Mouse (Mus musculus) intestine, embryonic 14.5 days (tissue): Measurements from ENCODE around the gene Atxn1. TPM values are rescaled to one million over a fixed set of nuclear protein-coding genes. Genes with fewer than 3 reads are reported as not detected.
A peak's percentile ranks its signal among the peaks of the same experiment; 100 is the strongest.

Source experiments
- ATAC-seq: fragments of 200-750 bp; cut with Nextera tagmentation; replicated peaks from 2 replicates; pipeline ENCODE4 v1.8.0; 2017; ENCODE audit warnings: low read depth, moderate number of reproducible peaks, moderate TSS enrichment, moderate library complexity; ENCODE audit not compliant: low FRiP score, low TSS enrichment
- DNase-seq: peaks from one replicate; pipeline ENCODE4 v3.0.0-alpha.2; 2018; ENCODE audit warnings: low spot score
- H3K27ac ChIP-seq: fragments of 300-500 bp; sonication (generic); 2 replicates; pipeline ENCODE4 v1.5.1; 2014; ENCODE audit warnings: low read depth, mild to moderate bottlenecking, control low read depth
- H3K27me3 ChIP-seq: fragments of 300-500 bp; sonication (generic); replicated peaks from 2 replicates; pipeline ENCODE4 v1.6.1; 2014; ENCODE audit warnings: low read length, control low read depth; ENCODE audit not compliant: control insufficient read depth, insufficient read depth
- H3K36me3 ChIP-seq: fragments of 300-500 bp; sonication (generic); 2 replicates; pipeline ENCODE4 v1.6.1; 2014; ENCODE audit warnings: low read length, control low read depth; ENCODE audit not compliant: control insufficient read depth, insufficient read depth
- H3K4me1 ChIP-seq: fragments of 300-500 bp; sonication (generic); replicated peaks from 2 replicates; pipeline ENCODE4 v1.6.1; 2014; ENCODE audit warnings: low read length, control low read depth, mixed read lengths; ENCODE audit not compliant: control insufficient read depth, insufficient read depth
- H3K4me2 ChIP-seq: fragments of 300-500 bp; sonication (generic); 2 replicates; pipeline ENCODE4 v1.6.1; 2014; ENCODE audit warnings: low read length
- H3K4me3 ChIP-seq: fragments of 300-500 bp; sonication (generic); 2 replicates; pipeline ENCODE4 v1.5.1; 2014; ENCODE audit warnings: low read depth, low read length, control low read depth, mixed read lengths
- H3K9ac ChIP-seq: fragments of 300-500 bp; sonication (generic); 2 replicates; pipeline ENCODE4 v1.6.1; 2014; ENCODE audit warnings: mild to moderate bottlenecking, low read length
- H3K9me3 ChIP-seq: fragments of 300-500 bp; sonication (generic); 2 replicates; pipeline ENCODE4 v1.6.1; 2016; ENCODE audit warnings: low read length, control low read depth; ENCODE audit not compliant: control insufficient read depth
- WGBS: fragments of 180-500 bp; shearing (Covaris S2); extraction: QIAGEN DNeasy Blood & Tissue Kit; methylation state at CpG from one replicate; pipeline ENCODE4 v1.1.7; 2014; 5-methylcytosine and 5-hydroxymethylcytosine counted together
- polyA plus RNA-seq: library from polyadenylated mRNA; unstranded; fragments of >200 nt; fragmentation: Nextera tagmentation; extraction: Ambion mirVana; gene quantifications from 2 replicates; pipeline ENCODE4 v1.2.1, GENCODE M21; 2014

The Atxn1 gene
- polyA plus RNA-seq, 1 experiment from 2014 or later, result 4.8 TPM

- Histone ChIP-seq H3K36me3 (no peaks in the 10 kb centered on the region), H3K9me3 (no peaks in the 10 kb centered on the region), H3K4me3 (no peak overlapping the region), H3K4me1 (peaks cover 13% of the 10 kb centered on the region; the same call in 1 of the 2 replicates), H3K27ac (no peak overlapping the region), H3K4me2 (no peak overlapping the region), H3K9ac (no peak overlapping the region), H3K27me3 (no peaks in the 10 kb centered on the region)
- ATAC-seq (no peak), DNase-seq (no peak)
- WGBS, result 92% methylated on average over 5 of the region's 5 CpGs
These were observed 33.6 kb downstream of the Atxn1 start for GRCm38 (mm10) chr13:45931215-45931614.

- H3K27me3 ChIP-seq, result no peaks in the 10 kb centered on the region
- WGBS, result 45% methylated on average over 5 of the region's 5 CpGs
- no peak overlapping the region for H3K4me2 ChIP-seq
- H3K9me3 ChIP-seq, result no peaks in the 10 kb centered on the region
- no peak overlapping the region for H3K4me3 ChIP-seq
- no peaks in the 10 kb centered on the region for H3K36me3 ChIP-seq
- ATAC-seq, result no peak
- no peak overlapping the region for H3K9ac ChIP-seq
- no peak for DNase-seq
- no peak overlapping the region for H3K27ac ChIP-seq
- H3K4me1 ChIP-seq, result peaks cover 13% of the 10 kb centered on the region; the same call in 1 of the 2 replicates
These were observed 35.1 kb downstream of the Atxn1 start for GRCm38 (mm10) chr13:45929744-45930143.

GRCm38 (mm10) chr13:45925294-45925693 is 39.5 kb downstream of the Atxn1 start:
- DNase-seq (no peak), ATAC-seq (no peak)
- H3K4me1 ChIP-seq, result peaks cover 15% of the 10 kb centered on the region; the same call in 1 of the 2 replicates
- no peaks in the 10 kb centered on the region for H3K27me3 ChIP-seq
- no peak overlapping the region for H3K27ac ChIP-seq
- H3K36me3 ChIP-seq, result no peaks in the 10 kb centered on the region
- H3K9ac ChIP-seq, result no peak overlapping the region
- H3K4me2 ChIP-seq, result no peak overlapping the region
- no peak overlapping the region for H3K4me3 ChIP-seq
- 81% methylated on average over 4 of the region's 4 CpGs for WGBS
- H3K9me3 ChIP-seq, result no peaks in the 10 kb centered on the region

- H3K9me3 ChIP-seq, result no peaks in the 10 kb centered on the region
- no peaks in the 10 kb centered on the region for H3K36me3 ChIP-seq
- H3K9ac ChIP-seq, result no peak overlapping the region
- H3K27me3 ChIP-seq, result no peaks in the 10 kb centered on the region
- H3K4me1 ChIP-seq, result peaks cover 12% of the 10 kb centered on the region; the same call in 1 of the 2 replicates
- H3K27ac ChIP-seq, result no peak overlapping the region
- WGBS, result 72% methylated on average over 7 of the region's 7 CpGs
- no peak overlapping the region for H3K4me2 ChIP-seq
- no peak overlapping the region for H3K4me3 ChIP-seq
- no peak for ATAC-seq
- no peak for DNase-seq
These were observed 40.3 kb downstream of the Atxn1 start for GRCm38 (mm10) chr13:45924555-45924954.

- H3K27me3 ChIP-seq, result no peaks in the 10 kb centered on the region
- no peak overlapping the region for H3K9ac ChIP-seq
- ATAC-seq (no peak), DNase-seq (no peak)
- no peak overlapping the region for H3K4me2 ChIP-seq
- H3K36me3 ChIP-seq, result no peaks in the 10 kb centered on the region
- WGBS, result 100% methylated on average over 1 of the region's 1 CpGs
- H3K4me1 ChIP-seq, result peaks cover 7% of the 10 kb centered on the region; the same call in 1 of the 2 replicates
- no peaks in the 10 kb centered on the region for H3K9me3 ChIP-seq
- no peak overlapping the region for H3K4me3 ChIP-seq
- peak overlapping the region; percentile 70; the same call in 1 of the 2 replicates for H3K27ac ChIP-seq
These were observed 41.7 kb downstream of the Atxn1 start for GRCm38 (mm10) chr13:45923086-45923485.

GRCm38 (mm10) chr13:45922467-45922866 is 42.3 kb downstream of the Atxn1 start:
- WGBS, result 38% methylated on average over 9 of the region's 9 CpGs

GRCm38 (mm10) chr13:45918956-45919711 is 45.7 kb downstream of the Atxn1 start:
- 92% methylated on average over 14 of the region's 15 CpGs for WGBS
- no peak for ATAC-seq
- no peaks in the 10 kb centered on the region for H3K27me3 ChIP-seq

More at GRCm38 (mm10) chr13:45922467-45922866, 42.3 kb downstream of the Atxn1 start:
- Histone ChIP-seq H3K4me1 (peaks cover 7% of the 10 kb centered on the region; the same call in 1 of the 2 replicates), H3K4me3 (no peak overlapping the region), H3K27ac (peak overlapping the region; percentile 70; the same call in 1 of the 2 replicates), H3K27me3 (no peaks in the 10 kb centered on the region), H3K9ac (no peak overlapping the region), H3K4me2 (peak overlapping the region; percentile 15; the same call in 1 of the 2 replicates), H3K9me3 (no peaks in the 10 kb centered on the region), H3K36me3 (no peaks in the 10 kb centered on the region)
- DNase-seq (peak; percentile 64), ATAC-seq (no peak)

GRCm38 (mm10) chr13:45918006-45918380 is 46.8 kb downstream of the Atxn1 start:
- no peak overlapping the region for H3K4me2 ChIP-seq
- H3K27me3 ChIP-seq, result no peaks in the 10 kb centered on the region
- peaks cover 4% of the 10 kb centered on the region; the same call in 1 of the 2 replicates for H3K4me1 ChIP-seq
- no peaks in the 10 kb centered on the region for H3K9me3 ChIP-seq
- H3K27ac ChIP-seq, result no peak overlapping the region
- no peak overlapping the region for H3K9ac ChIP-seq
- 65% methylated on average over 12 of the region's 12 CpGs for WGBS
- no peak for ATAC-seq
- no peak for DNase-seq
- no peaks in the 10 kb centered on the region for H3K36me3 ChIP-seq
- no peak overlapping the region for H3K4me3 ChIP-seq

More at GRCm38 (mm10) chr13:45918956-45919711, 45.7 kb downstream of the Atxn1 start:
- no peak overlapping the region for H3K4me3 ChIP-seq
- H3K9me3 ChIP-seq, result no peaks in the 10 kb centered on the region
- no peaks in the 10 kb centered on the region for H3K36me3 ChIP-seq
- H3K27ac ChIP-seq, result no peak overlapping the region
- no peak for DNase-seq
- H3K4me1 ChIP-seq, result peaks cover 7% of the 10 kb centered on the region; the same call in 1 of the 2 replicates
- H3K4me2 ChIP-seq, result no peak overlapping the region
- no peak overlapping the region for H3K9ac ChIP-seq
